Mouse (Mus musculus): ENCODE results near the gene Tmc8. TPM values are rescaled to one million over a fixed set of nuclear protein-coding genes. Genes with fewer than 3 reads are reported as not detected.
A peak's percentile ranks its signal among the peaks of the same experiment; 100 is the strongest.

Tmc8 gene
- 19.8 and 21.6 TPM in 2 replicates for polyA plus RNA-seq (2016; fragmentation: Nextera tagmentation; extraction: Ambion mirVana)

DNA sequence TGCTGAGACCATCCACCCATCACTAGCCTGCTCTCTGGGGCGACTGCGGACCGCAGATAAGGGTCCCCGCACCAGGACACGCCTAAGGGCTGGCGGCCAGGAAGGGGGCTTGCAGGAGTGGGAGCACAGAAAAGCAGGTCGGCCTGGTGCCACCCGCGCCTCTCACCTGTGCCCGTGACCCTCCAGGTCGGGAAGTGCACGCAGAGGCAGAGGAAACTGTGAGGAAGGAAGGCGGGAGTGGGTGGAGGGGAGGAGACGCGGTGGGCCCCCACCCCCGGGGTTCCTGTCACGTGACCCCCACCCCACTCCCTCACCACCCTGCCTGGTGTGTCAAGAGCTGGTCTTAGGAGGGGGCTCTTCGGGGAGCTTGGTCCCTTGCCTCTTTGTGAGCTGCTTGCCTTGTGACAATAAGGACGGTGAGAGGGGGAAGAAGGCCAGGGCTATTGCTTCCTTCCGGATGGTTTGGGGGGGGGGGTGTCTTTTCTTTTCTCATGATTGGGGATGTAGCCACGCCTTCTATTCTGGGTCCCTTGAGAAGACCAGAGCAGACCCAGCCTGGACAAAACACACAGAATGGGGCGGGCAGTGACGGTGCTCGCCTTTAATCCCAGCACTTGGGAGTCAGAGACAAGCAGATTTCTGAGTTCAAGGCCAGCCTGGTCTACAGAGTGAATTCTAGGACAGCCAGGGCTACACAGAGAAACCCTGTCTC lies at the start of gene Tmc8, which contains the start of gene Tmc6:
Tmc8 (plus strand) TSS at position 84 of the 712 bp plus-strand sequence.
Tmc6 (minus strand) TSS at position 206 of the 712 bp plus-strand sequence.
- no peaks in the 10 kb centered on the region; the same call in none of the 2 replicates for H3K27me3 ChIP-seq (replicated peaks)
- H3K4me2 ChIP-seq = peak within 1 kb of the TSS; percentile 95
- peak within 1 kb of the TSS; percentile 90 for H3K9ac ChIP-seq
- H3K36me3 ChIP-seq = peaks cover 52% of the 10 kb centered on the region
- H3K9me3 ChIP-seq (replicated peaks) = no peaks in the 10 kb centered on the region
- H3K4me3 ChIP-seq = peak within 1 kb of the TSS; percentile 92
- 3% methylated on average over 24 of the region's 24 CpGs for WGBS (ENCODE audit: insufficient replicate concordance)
- peak; percentile 69 for ATAC-seq
- peak within 1 kb of the TSS; percentile 100 for H3K27ac ChIP-seq
- H3K4me1 ChIP-seq = peaks cover 81% of the 10 kb centered on the region

DNA sequence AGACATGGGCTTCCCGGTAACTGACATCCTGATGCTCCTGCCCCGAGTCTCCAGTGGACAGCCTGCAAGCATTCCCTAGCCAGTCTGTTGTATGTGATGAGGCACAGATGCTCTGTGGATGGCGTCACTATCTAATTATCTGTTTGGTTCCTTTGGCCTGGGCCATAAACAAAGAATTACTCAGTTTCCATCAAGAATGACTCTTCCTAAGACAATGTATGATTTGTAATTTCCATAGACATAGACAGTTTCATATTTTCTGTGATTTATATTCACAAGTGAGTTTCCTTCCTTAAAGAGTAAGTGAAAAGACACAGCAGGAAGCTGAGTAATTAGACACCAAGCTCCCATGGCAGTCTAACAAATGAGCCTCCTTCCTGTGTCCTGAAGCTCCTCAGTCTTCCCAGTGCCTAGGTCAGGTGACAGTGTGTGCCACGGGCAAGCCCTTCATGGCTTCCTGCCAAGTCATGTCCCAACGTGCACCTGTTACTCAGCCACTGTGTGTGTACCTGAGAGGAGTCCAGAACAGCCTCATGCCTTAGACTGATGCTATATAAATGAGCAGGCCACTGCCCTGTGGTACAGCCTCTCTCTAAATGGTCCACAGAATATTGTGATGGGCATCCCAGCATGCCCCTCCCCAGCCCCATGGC lies 45.7 kb upstream of the Tmc8 start:
- Histone ChIP-seq H3K4me3 (no peak overlapping the region), H3K4me2 (no peak overlapping the region), H3K9me3 (replicated peaks) (no peaks in the 10 kb centered on the region), H3K27ac (no peak overlapping the region), H3K27me3 (replicated peaks) (no peaks in the 10 kb centered on the region), H3K36me3 (peaks cover 79% of the 10 kb centered on the region), H3K9ac (no peak overlapping the region), H3K4me1 (no peaks in the 10 kb centered on the region)
- ATAC-seq = no peak
- WGBS (ENCODE audit: insufficient replicate concordance) = 67% methylated on average over 5 of the region's 5 CpGs

DNA sequence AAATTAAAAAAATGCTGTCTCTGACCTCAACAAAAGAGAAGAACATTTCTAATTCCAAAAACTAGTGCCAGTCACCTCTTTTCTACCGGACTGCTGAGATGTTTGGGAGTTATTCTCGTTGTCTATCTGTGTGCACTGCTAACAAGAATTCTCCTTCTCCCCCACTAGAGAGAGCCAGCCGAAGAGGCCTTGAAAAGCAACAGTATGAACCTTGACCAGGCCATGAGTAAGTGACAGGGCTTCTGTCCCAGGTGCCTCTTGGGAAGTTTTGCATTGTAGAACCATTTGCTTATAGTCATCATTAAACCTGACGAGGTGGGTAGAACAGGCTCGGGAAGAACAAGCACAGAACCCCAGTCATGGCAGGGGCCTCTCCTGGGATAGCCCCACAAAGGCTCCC lies 43.8 kb upstream of the Tmc8 start:
- Histone ChIP-seq H3K27me3 (replicated peaks) (no peaks in the 10 kb centered on the region), H3K4me1 (peaks cover under 1% of the 10 kb centered on the region), H3K4me3 (no peak overlapping the region), H3K4me2 (no peak overlapping the region), H3K9me3 (replicated peaks) (no peaks in the 10 kb centered on the region), H3K36me3 (peaks cover 94% of the 10 kb centered on the region), H3K9ac (no peak overlapping the region), H3K27ac (no peak overlapping the region)
- 85% methylated on average over 5 of the region's 5 CpGs for WGBS (ENCODE audit: insufficient replicate concordance)
- ATAC-seq = no peak

DNA sequence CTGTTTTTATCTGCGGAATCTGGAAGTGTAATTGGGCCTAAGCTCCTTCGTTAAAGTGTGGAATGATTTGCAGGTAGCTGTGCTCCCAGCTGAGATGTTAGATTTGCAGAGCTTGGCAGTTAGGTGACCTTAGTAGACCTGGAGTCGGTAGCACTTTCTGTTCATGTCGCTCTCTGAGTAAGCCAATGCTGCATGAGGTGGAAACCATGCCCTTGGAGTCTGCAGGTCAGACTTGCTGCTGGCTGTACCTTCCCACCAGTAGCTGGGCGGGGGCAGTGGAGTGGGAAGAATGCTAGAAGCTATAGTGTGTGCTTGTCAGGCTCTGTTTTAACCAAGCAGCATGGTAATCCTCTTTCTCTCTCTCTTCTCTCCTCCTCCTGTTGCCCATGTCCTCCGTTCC lies 40.7 kb upstream of the Tmc8 start:
- no peak overlapping the region for H3K4me3 ChIP-seq
- no peaks in the 10 kb centered on the region for H3K27me3 ChIP-seq (replicated peaks)
- no peaks in the 10 kb centered on the region for H3K9me3 ChIP-seq (replicated peaks)
- WGBS (ENCODE audit: insufficient replicate concordance) = 86% methylated on average over 6 of the region's 6 CpGs
- no peak for ATAC-seq
- no peak overlapping the region for H3K4me2 ChIP-seq
- H3K36me3 ChIP-seq = peaks cover 98% of the 10 kb centered on the region
- no peak overlapping the region for H3K9ac ChIP-seq
- H3K4me1 ChIP-seq = peaks cover 6% of the 10 kb centered on the region
- no peak overlapping the region for H3K27ac ChIP-seq

DNA sequence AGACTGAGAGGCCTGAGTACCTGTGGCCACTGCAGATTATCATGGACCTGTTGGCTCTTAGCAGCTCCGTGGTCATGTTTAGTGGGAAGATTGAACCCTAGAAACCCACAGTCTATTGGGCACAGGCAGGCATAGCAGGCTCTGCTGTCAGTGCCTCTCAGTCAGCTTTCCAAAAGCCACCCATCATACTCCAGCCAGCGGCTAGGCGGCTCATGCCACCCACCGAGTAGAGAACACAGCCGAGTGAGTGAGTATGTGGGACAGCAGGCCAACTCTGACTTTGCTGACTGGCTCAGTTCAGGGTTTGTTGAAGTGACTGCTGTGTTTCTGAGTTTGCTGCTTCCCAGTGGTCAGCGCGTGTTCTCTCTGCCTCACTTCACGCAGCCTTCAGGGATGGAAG lies 39.6 kb upstream of the Tmc8 start:
- peaks cover 98% of the 10 kb centered on the region for H3K36me3 ChIP-seq
- ATAC-seq = no peak

DNA sequence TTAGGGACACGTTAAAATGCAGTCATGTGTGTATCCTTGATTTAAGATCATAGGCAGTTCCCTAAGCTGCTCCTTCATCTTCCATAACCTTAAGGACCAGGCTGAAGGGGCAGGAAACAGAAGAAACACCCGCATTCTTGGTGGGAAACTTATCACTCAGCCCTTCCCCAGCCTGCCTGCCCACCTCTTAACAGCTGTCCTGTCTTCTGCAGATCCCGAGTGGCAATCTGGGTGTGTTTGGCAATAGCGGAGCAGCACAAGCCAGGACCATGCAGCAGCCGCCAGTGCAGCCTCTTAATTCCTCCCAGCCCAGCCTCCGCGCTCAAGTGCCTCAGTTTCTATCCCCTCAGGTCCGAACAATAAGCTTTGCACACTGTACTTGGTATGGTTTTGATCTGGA lies 39.2 kb upstream of the Tmc8 start:
- Histone ChIP-seq H3K36me3 (peaks cover 98% of the 10 kb centered on the region), H3K9ac (no peak overlapping the region), H3K4me2 (no peak overlapping the region), H3K27ac (no peak overlapping the region), H3K9me3 (replicated peaks) (no peaks in the 10 kb centered on the region), H3K4me1 (peaks cover 6% of the 10 kb centered on the region), H3K27me3 (replicated peaks) (no peaks in the 10 kb centered on the region), H3K4me3 (no peak overlapping the region)
- WGBS (ENCODE audit: insufficient replicate concordance) = 77% methylated on average over 8 of the region's 8 CpGs
- ATAC-seq = no peak

More for the DNA sequence above, 39.6 kb upstream of the Tmc8 start:
- Histone ChIP-seq H3K27me3 (replicated peaks) (no peaks in the 10 kb centered on the region), H3K4me2 (no peak overlapping the region), H3K9me3 (replicated peaks) (no peaks in the 10 kb centered on the region), H3K9ac (no peak overlapping the region), H3K4me1 (peaks cover 6% of the 10 kb centered on the region), H3K4me3 (no peak overlapping the region), H3K27ac (no peak overlapping the region)
- 83% methylated on average over 8 of the region's 8 CpGs for WGBS (ENCODE audit: insufficient replicate concordance)

DNA sequence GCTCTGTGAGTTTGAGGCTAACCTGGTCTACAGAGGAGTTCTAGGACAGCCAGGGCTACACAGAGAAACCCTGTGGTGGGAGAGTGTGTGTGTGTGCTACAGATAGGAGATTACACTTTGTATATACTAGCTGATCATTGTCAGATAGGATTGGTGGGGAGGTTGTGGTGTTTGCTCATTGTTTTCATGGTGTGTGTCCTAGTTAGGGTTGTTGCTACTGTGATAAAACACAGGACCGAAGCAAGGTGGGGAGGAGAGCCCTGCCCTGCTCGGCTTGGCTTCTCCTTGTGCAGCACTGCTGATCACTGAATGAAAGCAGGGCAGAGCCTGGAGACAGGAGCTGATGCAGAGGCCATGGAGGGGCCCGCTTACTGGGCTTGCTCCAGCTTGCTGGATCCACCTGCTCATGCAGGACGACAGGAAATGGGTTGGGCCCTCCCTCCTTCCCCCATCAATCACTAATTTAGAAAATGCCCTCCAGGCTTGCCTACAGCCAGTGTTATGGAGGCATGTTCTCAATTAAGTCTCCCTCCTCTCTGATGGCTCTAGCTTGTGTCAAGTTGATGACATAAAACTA lies 38.3 kb upstream of the Tmc8 start:
- Histone ChIP-seq H3K4me1 (peaks cover 6% of the 10 kb centered on the region), H3K27me3 (replicated peaks) (no peaks in the 10 kb centered on the region), H3K36me3 (peaks cover 98% of the 10 kb centered on the region), H3K9ac (no peak overlapping the region), H3K4me2 (no peak overlapping the region), H3K9me3 (replicated peaks) (no peaks in the 10 kb centered on the region), H3K4me3 (no peak overlapping the region), H3K27ac (no peak overlapping the region)
- ATAC-seq = peak; percentile 55
- 33% methylated on average over 4 of the region's 4 CpGs for WGBS (ENCODE audit: insufficient replicate concordance)

DNA sequence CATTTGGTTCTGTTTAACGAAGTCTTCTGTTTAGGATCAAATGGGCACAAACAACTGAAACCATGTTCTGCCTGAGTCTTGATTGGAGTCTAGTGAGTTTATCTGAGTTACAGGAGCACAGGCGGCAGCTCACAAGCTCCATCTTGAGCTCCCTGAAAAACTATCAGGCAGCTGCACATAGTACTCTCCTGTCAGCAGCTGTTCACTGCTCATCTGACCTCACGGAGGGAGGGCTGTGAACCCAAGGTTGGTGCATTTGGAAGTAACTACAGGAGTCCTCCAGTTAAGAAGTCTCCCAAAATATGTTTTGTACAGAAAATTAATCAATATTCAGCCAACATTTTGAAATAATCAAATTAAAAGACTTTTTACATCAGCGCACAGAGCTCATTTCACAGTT lies 33.2 kb upstream of the Tmc8 start:
- no peak overlapping the region for H3K4me2 ChIP-seq
- peaks cover 96% of the 10 kb centered on the region for H3K36me3 ChIP-seq
- 75% methylated on average over 4 of the region's 4 CpGs for WGBS (ENCODE audit: insufficient replicate concordance)

DNA sequence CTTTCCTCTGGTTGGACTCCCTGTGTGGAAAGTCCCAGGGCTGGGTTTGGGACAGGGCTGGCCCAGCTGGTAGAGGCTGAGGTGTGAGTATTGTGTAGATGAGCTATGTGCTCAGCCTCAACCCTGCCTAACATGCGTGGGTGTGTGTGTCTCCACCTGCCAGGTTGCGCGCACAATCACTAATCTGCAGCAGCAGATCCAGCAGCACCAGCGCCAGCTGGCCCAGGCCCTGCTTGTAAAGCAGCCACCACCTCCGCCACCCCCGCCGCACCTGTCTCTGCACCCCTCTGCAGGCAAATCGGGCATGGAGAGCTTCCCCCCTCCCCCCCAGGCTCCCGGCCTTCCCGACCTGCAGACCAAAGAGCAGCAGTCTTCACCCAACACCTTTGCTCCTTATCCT lies 32.5 kb upstream of the Tmc8 start:
- Histone ChIP-seq H3K27ac (no peak overlapping the region), H3K4me2 (no peak overlapping the region), H3K4me1 (no peaks in the 10 kb centered on the region), H3K27me3 (replicated peaks) (no peaks in the 10 kb centered on the region), H3K36me3 (peaks cover 97% of the 10 kb centered on the region), H3K9me3 (replicated peaks) (no peaks in the 10 kb centered on the region), H3K4me3 (no peak overlapping the region), H3K9ac (no peak overlapping the region)
- ATAC-seq = no peak
- 86% methylated on average over 10 of the region's 10 CpGs for WGBS (ENCODE audit: insufficient replicate concordance)

More for the DNA sequence above, 33.2 kb upstream of the Tmc8 start:
- no peaks in the 10 kb centered on the region for H3K27me3 ChIP-seq (replicated peaks)
- no peaks in the 10 kb centered on the region for H3K9me3 ChIP-seq (replicated peaks)
- H3K27ac ChIP-seq = no peak overlapping the region
- H3K4me3 ChIP-seq = no peak overlapping the region
- H3K9ac ChIP-seq = no peak overlapping the region
- peaks cover under 1% of the 10 kb centered on the region for H3K4me1 ChIP-seq
- ATAC-seq = no peak

DNA sequence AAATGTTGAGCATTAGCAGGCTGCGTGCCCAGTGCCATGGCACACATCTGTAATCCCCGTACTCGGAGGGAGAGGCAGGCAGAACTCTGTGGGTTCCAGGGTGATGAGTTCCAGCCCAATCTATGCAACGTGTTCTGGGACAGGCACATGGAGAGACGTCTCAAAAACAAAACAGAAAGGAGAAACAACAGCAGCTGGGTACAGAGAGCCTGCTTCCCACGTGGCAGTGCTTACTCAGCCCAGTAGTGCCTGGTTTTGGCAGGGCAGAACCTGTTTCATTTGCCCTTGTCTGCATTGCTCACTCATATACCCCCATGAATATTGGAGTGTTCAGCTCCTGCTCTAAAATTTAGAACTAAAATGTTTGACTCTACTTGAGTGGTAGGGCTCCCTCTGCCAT lies 30.3 kb upstream of the Tmc8 start:
- H3K27ac ChIP-seq = no peak overlapping the region
- H3K4me2 ChIP-seq = no peak overlapping the region
- H3K4me1 ChIP-seq = no peaks in the 10 kb centered on the region
- 81% methylated on average over 6 of the region's 6 CpGs for WGBS (ENCODE audit: insufficient replicate concordance)
- no peak for ATAC-seq
- no peak overlapping the region for H3K4me3 ChIP-seq
- no peaks in the 10 kb centered on the region for H3K9me3 ChIP-seq (replicated peaks)
- H3K9ac ChIP-seq = no peak overlapping the region
- H3K27me3 ChIP-seq (replicated peaks) = no peaks in the 10 kb centered on the region
- H3K36me3 ChIP-seq = peaks cover 97% of the 10 kb centered on the region

DNA sequence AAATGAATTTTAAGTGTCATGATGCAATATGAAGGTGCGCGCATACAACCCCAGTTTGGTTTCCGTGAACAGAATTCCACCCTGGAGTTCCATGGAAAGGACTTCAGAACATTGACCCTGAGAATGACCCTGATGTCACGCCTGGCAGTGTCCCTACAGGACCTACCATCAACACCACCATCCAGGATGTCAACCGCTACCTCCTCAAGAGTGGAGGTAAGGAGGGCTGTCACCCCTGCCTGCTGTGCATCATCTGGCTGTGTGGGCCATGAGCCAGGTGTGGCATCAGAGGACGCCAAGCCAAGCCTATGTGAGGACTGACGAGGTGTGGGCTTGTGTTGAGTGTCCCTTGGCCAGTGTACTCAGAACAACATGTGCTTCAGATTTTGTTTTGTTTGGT lies 26.0 kb upstream of the Tmc8 start:
- H3K9ac ChIP-seq = no peak overlapping the region
- no peaks in the 10 kb centered on the region for H3K4me1 ChIP-seq
- no peak for ATAC-seq
- 91% methylated on average over 7 of the region's 7 CpGs for WGBS (ENCODE audit: insufficient replicate concordance)
- no peak overlapping the region for H3K27ac ChIP-seq
- H3K9me3 ChIP-seq (replicated peaks) = no peaks in the 10 kb centered on the region
- peaks cover 98% of the 10 kb centered on the region for H3K36me3 ChIP-seq
- no peak overlapping the region for H3K4me2 ChIP-seq
- no peaks in the 10 kb centered on the region for H3K27me3 ChIP-seq (replicated peaks)
- H3K4me3 ChIP-seq = no peak overlapping the region

DNA sequence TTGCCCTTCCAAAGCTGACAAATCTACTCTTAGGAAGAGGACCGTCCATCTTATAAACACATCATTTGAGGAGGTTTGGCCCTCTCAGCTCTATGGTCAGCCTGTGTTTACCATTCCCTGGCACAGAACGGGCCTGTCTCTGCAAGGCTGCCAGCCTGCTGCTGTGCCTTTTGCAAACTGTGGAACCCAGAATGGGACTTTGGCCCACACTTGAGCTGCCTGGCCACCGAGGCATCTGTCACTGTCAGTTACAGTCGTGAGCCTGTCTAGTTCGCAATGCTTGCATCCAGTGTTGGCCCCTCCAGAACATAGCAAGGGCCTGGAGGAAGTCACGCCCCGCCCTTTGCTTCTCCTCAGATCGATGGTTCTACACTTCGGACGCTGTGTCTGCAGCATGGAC lies 22.6 kb upstream of the Tmc8 start:
- Histone ChIP-seq H3K27ac (no peak overlapping the region), H3K9me3 (replicated peaks) (no peaks in the 10 kb centered on the region), H3K4me1 (no peaks in the 10 kb centered on the region), H3K36me3 (peaks cover 91% of the 10 kb centered on the region), H3K9ac (no peak overlapping the region), H3K4me3 (no peak overlapping the region), H3K27me3 (replicated peaks) (no peaks in the 10 kb centered on the region), H3K4me2 (no peak overlapping the region)
- ATAC-seq = no peak
- 84% methylated on average over 10 of the region's 10 CpGs for WGBS (ENCODE audit: insufficient replicate concordance)

All from liver, embryonic 12.5 days (tissue).